Mouse (Mus musculus) liver, adult 2 months (tissue): ENCODE results near the gene Fosl2.

Source experiments
- CTCF ChIP-seq: fragments of 200-500 bp; IDR thresholded peaks from 2 replicates; pipeline ENCODE4 v1.5.1; 2011; ENCODE audit warnings: low read depth, low read length, control low read depth
- POLR2A ChIP-seq: fragments of 200-500 bp; IDR thresholded peaks from 2 replicates; pipeline ENCODE4 v1.6.1; 2011; ENCODE audit warnings: low read length, control low read depth; ENCODE audit not compliant: insufficient read depth; ENCODE audit errors: extremely low read depth

DNA sequence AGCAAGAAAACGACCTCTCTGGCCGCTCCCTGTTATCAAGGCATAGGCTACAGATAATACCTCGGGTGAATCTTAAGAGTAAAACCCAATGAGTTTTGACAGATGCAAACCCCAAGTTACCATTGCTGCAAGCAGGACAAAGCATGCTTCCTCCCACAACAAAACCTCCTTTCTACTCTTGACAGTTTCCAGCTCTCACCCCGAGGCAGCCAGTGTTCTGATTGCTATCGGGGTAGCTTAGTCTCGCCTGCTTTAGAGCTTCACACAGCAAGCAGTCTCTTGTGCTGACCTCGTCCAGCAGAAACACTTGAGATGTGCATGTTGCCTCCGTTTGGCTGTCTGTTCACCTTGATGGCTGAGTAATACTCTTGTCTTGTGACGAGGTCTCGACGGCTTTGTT lies 52.1 kb downstream of the Fosl2 start:
- TF ChIP-seq CTCF = no peak
- no peak for TF ChIP-seq POLR2A
